Mouse (Mus musculus) cerebellum, adult 2 months (tissue): ENCODE data around the gene Agrn.

ENCODE experiments used
- CTCF ChIP-seq: fragments of 200-500 bp; IDR thresholded peaks from 2 replicates; pipeline ENCODE4 v1.5.1; 2011; ENCODE audit warnings: low read depth, mild to moderate bottlenecking, control low read depth, low read length, moderate library complexity, borderline replicate concordance; ENCODE audit not compliant: insufficient read depth
- POLR2A ChIP-seq: fragments of 200-500 bp; IDR thresholded peaks from 2 replicates; pipeline ENCODE4 v1.6.1; 2011; ENCODE audit warnings: low read length, control low read depth, borderline replicate concordance; ENCODE audit not compliant: insufficient read depth

DNA sequence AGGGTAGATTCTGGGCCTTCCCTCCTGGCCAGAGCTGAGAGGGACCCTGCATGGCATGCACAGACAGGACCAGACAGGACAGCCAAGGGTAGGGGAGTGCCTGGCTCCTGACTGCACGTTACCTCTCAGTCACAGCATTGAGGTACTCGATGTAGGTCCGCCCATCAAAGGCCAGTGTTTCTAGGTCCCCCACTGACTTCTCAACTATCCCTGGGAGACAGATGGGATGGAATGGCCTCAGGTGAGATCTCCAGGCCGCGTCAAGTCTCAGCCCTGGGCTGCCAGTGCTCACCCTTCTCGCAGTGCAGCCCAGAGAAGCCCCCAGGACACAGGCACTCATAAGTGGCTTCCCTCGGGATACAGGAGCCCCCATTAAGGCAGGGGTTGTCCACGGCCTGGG lies 28.7 kb downstream of the Agrn start:
- TF ChIP-seq CTCF (no peak), POLR2A (no peak)
